Mouse (Mus musculus): ENCODE measurements around the gene Bend5. TPM values are rescaled to one million over a fixed set of nuclear protein-coding genes. Genes with fewer than 3 reads are reported as not detected.

The Bend5 gene
- polyA plus RNA-seq, 1 experiment from 2014 or later = 1.4 TPM

DNA sequence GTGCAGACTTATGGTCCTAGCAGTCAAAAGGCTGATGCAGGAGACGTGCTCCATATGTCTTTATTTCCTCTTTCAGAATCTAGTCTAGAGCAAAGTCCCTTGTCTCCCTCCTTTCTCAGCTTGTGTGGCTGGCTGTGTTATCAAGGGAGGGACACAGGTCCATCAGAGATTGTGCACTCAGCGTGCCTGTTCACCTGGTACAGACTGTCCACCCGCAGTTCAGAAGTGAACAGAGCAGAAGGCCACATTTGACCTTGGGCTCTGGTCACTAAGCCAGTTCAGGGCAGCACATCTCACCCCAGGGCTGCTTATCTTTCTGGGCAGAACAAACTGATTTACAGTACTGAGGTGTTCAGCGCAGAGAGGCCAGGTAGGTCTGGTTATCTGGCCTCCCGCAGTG lies 37.4 kb downstream of the Bend5 start:
- H3K9ac ChIP-seq (replicated peaks) = no peak overlapping the region
- no peak overlapping the region for H3K4me2 ChIP-seq (ENCODE audit: low read depth, low read length)
- H3K9me3 ChIP-seq (ENCODE audit: low read length) = no peaks in the 10 kb centered on the region
- no peak overlapping the region for H3K27ac ChIP-seq (ENCODE audit: low read depth)
- DNase-seq (no peak), ATAC-seq (no peak)
- H3K4me3 ChIP-seq (ENCODE audit: low read depth, low read length) = no peak overlapping the region
- no peaks in the 10 kb centered on the region for H3K36me3 ChIP-seq (replicated peaks; ENCODE audit: insufficient read depth, low read length)
- no peaks in the 10 kb centered on the region for H3K27me3 ChIP-seq (ENCODE audit: insufficient read depth, low read length)
- H3K4me1 ChIP-seq (ENCODE audit: insufficient read depth) = no peaks in the 10 kb centered on the region
- WGBS (ENCODE audit: insufficient replicate concordance) = 65% methylated on average over 5 of the region's 5 CpGs
- TF ChIP-seq EP300 (IDR thresholded peaks at IDR 0.05; ENCODE audit: low read depth) (no peak), CTCF (IDR thresholded peaks at IDR 0.05; ENCODE audit: low read depth) (no peak)

DNA sequence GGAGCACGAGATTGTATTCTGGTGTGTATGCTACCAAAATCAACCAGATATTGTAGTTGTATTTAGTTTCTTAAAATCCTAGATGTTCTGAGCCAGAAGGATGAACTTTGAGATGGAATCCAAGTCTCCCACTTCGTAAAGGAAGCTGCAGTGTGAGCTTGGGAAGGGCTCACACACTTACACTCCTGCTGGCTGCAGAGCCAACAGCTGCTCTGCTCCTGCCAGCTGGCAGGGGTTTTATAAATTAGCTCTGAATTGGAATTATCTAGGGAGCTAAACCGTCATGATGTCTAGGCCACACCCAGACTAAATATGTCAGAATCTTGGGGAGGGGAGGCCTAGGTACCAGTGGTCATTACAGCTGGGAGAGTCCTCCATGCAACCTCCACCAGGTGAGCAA lies 38.5 kb downstream of the Bend5 start:
- no peaks in the 10 kb centered on the region for H3K9me3 ChIP-seq (ENCODE audit: low read length)

GRCm38 (mm10) chr4:111455621-111456020 lies 40.8 kb downstream of the Bend5 start:
- TF ChIP-seq CTCF (IDR thresholded peaks at IDR 0.05; ENCODE audit: low read depth) (no peak), EP300 (IDR thresholded peaks at IDR 0.05; ENCODE audit: low read depth) (no peak)
- 74% methylated on average over 5 of the region's 5 CpGs for WGBS (ENCODE audit: insufficient replicate concordance)
- peak; percentile 17; the same call in 1 of the 2 replicates for ATAC-seq

More for the DNA sequence above, 38.5 kb downstream of the Bend5 start:
- ATAC-seq (no peak), DNase-seq (no peak)
- Histone ChIP-seq H3K4me3 (ENCODE audit: low read depth, low read length) (no peak overlapping the region), H3K27me3 (ENCODE audit: insufficient read depth, low read length) (no peaks in the 10 kb centered on the region), H3K4me1 (ENCODE audit: insufficient read depth) (no peaks in the 10 kb centered on the region), H3K27ac (ENCODE audit: low read depth) (no peak overlapping the region), H3K36me3 (replicated peaks; ENCODE audit: insufficient read depth, low read length) (no peaks in the 10 kb centered on the region), H3K9ac (replicated peaks) (no peak overlapping the region), H3K4me2 (ENCODE audit: low read depth, low read length) (no peak overlapping the region)
- 74% methylated on average over 3 of the region's 3 CpGs for WGBS (ENCODE audit: insufficient replicate concordance)
- no peak for TF ChIP-seq CTCF (IDR thresholded peaks at IDR 0.05; ENCODE audit: low read depth)
- TF ChIP-seq EP300 (IDR thresholded peaks at IDR 0.05; ENCODE audit: low read depth) = no peak

DNA sequence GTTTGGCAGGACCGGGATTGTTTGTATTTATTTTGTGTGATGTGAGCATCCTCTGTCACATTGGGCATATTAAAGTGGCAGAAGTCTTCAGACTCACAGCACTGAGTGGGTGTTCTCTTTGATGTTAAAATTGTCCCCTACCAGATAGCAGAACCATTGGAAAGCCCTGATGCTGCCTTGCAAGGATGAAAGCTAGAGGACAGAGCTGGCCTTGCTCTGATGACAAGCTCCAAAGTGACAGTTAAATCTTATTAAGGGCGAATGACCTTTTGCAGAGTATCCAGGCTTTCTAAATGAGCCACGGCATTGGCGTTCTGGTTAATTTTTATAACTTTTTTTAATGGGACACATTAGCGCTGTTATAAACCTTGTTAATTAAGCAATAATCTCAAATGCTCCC lies 42.8 kb downstream of the Bend5 start:
- no peaks in the 10 kb centered on the region for H3K4me1 ChIP-seq (ENCODE audit: insufficient read depth)
- no peak overlapping the region for H3K27ac ChIP-seq (ENCODE audit: low read depth)
- H3K4me2 ChIP-seq (ENCODE audit: low read depth, low read length) = no peak overlapping the region
- H3K36me3 ChIP-seq (replicated peaks; ENCODE audit: insufficient read depth, low read length) = no peaks in the 10 kb centered on the region
- H3K9ac ChIP-seq (replicated peaks) = no peak overlapping the region
- H3K9me3 ChIP-seq (ENCODE audit: low read length) = no peaks in the 10 kb centered on the region
- WGBS (ENCODE audit: insufficient replicate concordance) = 80% methylated on average over 5 of the region's 5 CpGs
- no peaks in the 10 kb centered on the region for H3K27me3 ChIP-seq (ENCODE audit: insufficient read depth, low read length)
- no peak for ATAC-seq
- DNase-seq = no peak
- TF ChIP-seq CTCF (IDR thresholded peaks at IDR 0.05; ENCODE audit: low read depth) (no peak), EP300 (IDR thresholded peaks at IDR 0.05; ENCODE audit: low read depth) (no peak)
- no peak overlapping the region for H3K4me3 ChIP-seq (ENCODE audit: low read depth, low read length)

More at GRCm38 (mm10) chr4:111455621-111456020, 40.8 kb downstream of the Bend5 start:
- H3K36me3 ChIP-seq (replicated peaks; ENCODE audit: insufficient read depth, low read length) = no peaks in the 10 kb centered on the region
- no peak overlapping the region for H3K9ac ChIP-seq (replicated peaks)
- H3K9me3 ChIP-seq (ENCODE audit: low read length) = no peaks in the 10 kb centered on the region
- H3K27ac ChIP-seq (ENCODE audit: low read depth) = no peak overlapping the region
- H3K4me2 ChIP-seq (ENCODE audit: low read depth, low read length) = no peak overlapping the region
- H3K27me3 ChIP-seq (ENCODE audit: insufficient read depth, low read length) = no peaks in the 10 kb centered on the region
- no peaks in the 10 kb centered on the region for H3K4me1 ChIP-seq (ENCODE audit: insufficient read depth)
- DNase-seq = no peak
- H3K4me3 ChIP-seq (ENCODE audit: low read depth, low read length) = no peak overlapping the region

DNA sequence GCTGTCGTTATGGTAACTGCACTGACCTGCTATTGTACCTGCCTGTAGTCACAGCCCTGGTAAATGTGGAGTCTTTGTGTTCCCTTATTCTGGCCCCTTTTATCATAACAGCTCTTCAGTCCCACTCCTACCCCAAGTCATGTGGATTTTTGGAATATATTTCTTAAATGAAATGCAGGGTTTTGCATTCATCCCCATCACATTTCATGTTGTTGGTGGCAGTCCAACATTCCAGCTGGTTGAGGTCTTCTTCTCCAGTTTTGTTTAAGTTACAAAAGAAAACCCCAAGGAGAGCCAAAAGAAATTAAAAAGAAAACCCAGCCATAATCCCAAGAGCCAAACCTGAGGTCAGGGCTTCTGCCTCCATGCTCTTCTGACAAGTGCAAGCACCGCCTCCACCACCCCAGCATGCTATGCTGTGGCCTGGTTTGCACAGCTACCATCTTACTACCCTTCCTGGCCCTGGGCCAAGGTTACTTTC lies 52.5 kb downstream of the Bend5 start:
- WGBS (ENCODE audit: insufficient replicate concordance) = 72% methylated on average over 2 of the region's 2 CpGs
- Histone ChIP-seq H3K27me3 (ENCODE audit: insufficient read depth, low read length) (no peaks in the 10 kb centered on the region), H3K4me3 (ENCODE audit: low read depth, low read length) (no peak overlapping the region), H3K9ac (replicated peaks) (no peak overlapping the region), H3K4me1 (ENCODE audit: insufficient read depth) (no peaks in the 10 kb centered on the region), H3K4me2 (ENCODE audit: low read depth, low read length) (no peak overlapping the region), H3K27ac (ENCODE audit: low read depth) (no peak overlapping the region), H3K36me3 (replicated peaks; ENCODE audit: insufficient read depth, low read length) (no peaks in the 10 kb centered on the region), H3K9me3 (ENCODE audit: low read length) (peaks cover 2% of the 10 kb centered on the region; the same call in 1 of the 2 replicates)
- no peak for TF ChIP-seq CTCF (IDR thresholded peaks at IDR 0.05; ENCODE audit: low read depth)
- TF ChIP-seq EP300 (IDR thresholded peaks at IDR 0.05; ENCODE audit: low read depth) = no peak
- no peak for DNase-seq
- no peak for ATAC-seq

GRCm38 (mm10) chr4:111467796-111468195 lies 53.0 kb downstream of the Bend5 start:
- TF ChIP-seq CTCF (IDR thresholded peaks at IDR 0.05; ENCODE audit: low read depth) = no peak
- WGBS (ENCODE audit: insufficient replicate concordance) = 75% methylated on average over 4 of the region's 4 CpGs
- Histone ChIP-seq H3K9me3 (ENCODE audit: low read length) (peaks cover 2% of the 10 kb centered on the region; the same call in 1 of the 2 replicates), H3K27ac (ENCODE audit: low read depth) (no peak overlapping the region), H3K4me1 (ENCODE audit: insufficient read depth) (no peaks in the 10 kb centered on the region), H3K27me3 (ENCODE audit: insufficient read depth, low read length) (no peaks in the 10 kb centered on the region), H3K4me3 (ENCODE audit: low read depth, low read length) (no peak overlapping the region), H3K36me3 (replicated peaks; ENCODE audit: insufficient read depth, low read length) (no peaks in the 10 kb centered on the region), H3K9ac (replicated peaks) (no peak overlapping the region), H3K4me2 (ENCODE audit: low read depth, low read length) (no peak overlapping the region)
- no peak for ATAC-seq
- DNase-seq = no peak

GRCm38 (mm10) chr4:111469847-111470246 lies 55.0 kb downstream of the Bend5 start:
- H3K9ac ChIP-seq (replicated peaks) = no peak overlapping the region
- H3K4me1 ChIP-seq (ENCODE audit: insufficient read depth) = no peaks in the 10 kb centered on the region
- H3K36me3 ChIP-seq (replicated peaks; ENCODE audit: insufficient read depth, low read length) = no peaks in the 10 kb centered on the region
- no peak overlapping the region for H3K4me2 ChIP-seq (ENCODE audit: low read depth, low read length)
- no peak overlapping the region for H3K27ac ChIP-seq (ENCODE audit: low read depth)
- H3K4me3 ChIP-seq (ENCODE audit: low read depth, low read length) = no peak overlapping the region
- H3K9me3 ChIP-seq (ENCODE audit: low read length) = peaks cover 2% of the 10 kb centered on the region; the same call in 1 of the 2 replicates
- TF ChIP-seq EP300 (IDR thresholded peaks at IDR 0.05; ENCODE audit: low read depth) (no peak), CTCF (IDR thresholded peaks at IDR 0.05; ENCODE audit: low read depth) (no peak)
- no peaks in the 10 kb centered on the region for H3K27me3 ChIP-seq (ENCODE audit: insufficient read depth, low read length)
- WGBS (ENCODE audit: insufficient replicate concordance) = 61% methylated on average over 2 of the region's 2 CpGs
- no peak for DNase-seq
- no peak for ATAC-seq

All from liver, postnatal 0 days (tissue).